Mouse (Mus musculus) neural tube, embryonic 11.5 days (tissue): Measurements from ENCODE around the gene Kcnj13. TPM values are rescaled to one million over a fixed set of nuclear protein-coding genes. Genes with fewer than 3 reads are reported as not detected.

ENCODE experiments used
- ATAC-seq: fragments of 200-750 bp; cut with Nextera tagmentation; 2 replicates; pipeline ENCODE4 v1.8.0; 2017; ENCODE audit warnings: moderate number of reproducible peaks, mild to moderate bottlenecking, moderate TSS enrichment, moderate library complexity; ENCODE audit not compliant: insufficient read depth, low FRiP score, low TSS enrichment
- DNase-seq: peaks from one replicate; pipeline ENCODE4 v3.0.0-alpha.2; 2015; ENCODE audit warnings: low spot score
- H3K27ac ChIP-seq: fragments of 300-500 bp; sonication (generic); 2 replicates; pipeline ENCODE4 v1.5.1; 2014; ENCODE audit warnings: low read depth, mild to moderate bottlenecking, low read length
- H3K27me3 ChIP-seq: fragments of 300-500 bp; sonication (generic); 2 replicates; pipeline ENCODE4 v1.6.1; 2014; ENCODE audit warnings: mild to moderate bottlenecking, low read length, mixed read lengths; ENCODE audit not compliant: control insufficient read depth, insufficient read depth
- H3K36me3 ChIP-seq: fragments of 300-500 bp; sonication (generic); 2 replicates; pipeline ENCODE4 v1.6.1; 2014; ENCODE audit warnings: mild to moderate bottlenecking, low read length, moderate library complexity, mixed read lengths; ENCODE audit not compliant: control insufficient read depth, insufficient read depth
- H3K4me1 ChIP-seq: fragments of 300-500 bp; sonication (generic); 2 replicates; pipeline ENCODE4 v1.6.1; 2014; ENCODE audit warnings: low read length, mixed read lengths; ENCODE audit not compliant: control insufficient read depth, insufficient read depth
- H3K4me2 ChIP-seq: fragments of 300-500 bp; sonication (generic); 2 replicates; pipeline ENCODE4 v1.6.1; 2014; ENCODE audit warnings: low read depth, mild to moderate bottlenecking, moderate library complexity
- H3K4me3 ChIP-seq: fragments of 300-500 bp; sonication (generic); 2 replicates; pipeline ENCODE4 v1.5.1; 2014; ENCODE audit warnings: low read depth, low read length
- H3K9ac ChIP-seq: fragments of 300-500 bp; sonication (generic); 2 replicates; pipeline ENCODE4 v1.6.1; 2014; ENCODE audit warnings: mild to moderate bottlenecking, low read length
- H3K9me3 ChIP-seq: fragments of 300-500 bp; sonication (generic); 2 replicates; pipeline ENCODE4 v1.6.1; 2016; ENCODE audit warnings: low read length; ENCODE audit not compliant: control insufficient read depth
- WGBS: fragments of 180-500 bp; shearing (Covaris S2); extraction: QIAGEN DNeasy Blood & Tissue Kit; methylation state at CpG from one replicate; pipeline ENCODE4 v1.1.7; 2014; 5-methylcytosine and 5-hydroxymethylcytosine counted together
- polyA plus RNA-seq: library from polyadenylated mRNA; unstranded; fragments of >200 nt; fragmentation: Nextera tagmentation; extraction: Ambion mirVana; gene quantifications from 2 replicates; pipeline ENCODE4 v1.2.1, GENCODE M21; 2014

Kcnj13 gene
- 0.46 TPM in 1 of 2 replicates, not detected in the other for polyA plus RNA-seq

- H3K4me1 ChIP-seq: no peaks in the 10 kb centered on the region
- H3K27ac ChIP-seq: no peak within 1 kb of the TSS
- 43% methylated on average over 6 of the region's 6 CpGs for WGBS
- ATAC-seq (no peak), DNase-seq (no peak)
- no peak within 1 kb of the TSS for H3K4me2 ChIP-seq
- no peaks in the 10 kb centered on the region for H3K27me3 ChIP-seq
- H3K4me3 ChIP-seq: no peak within 1 kb of the TSS
- H3K9ac ChIP-seq: no peak within 1 kb of the TSS
- no peaks in the 10 kb centered on the region for H3K9me3 ChIP-seq
- no peaks in the 10 kb centered on the region; the same call in 1 of the 2 replicates for H3K36me3 ChIP-seq
Observed at GRCm38 (mm10) chr1:87394594-87394993, at the start of gene Kcnj13. Kcnj13 (minus strand) TSS chr1:87394729.

DNA sequence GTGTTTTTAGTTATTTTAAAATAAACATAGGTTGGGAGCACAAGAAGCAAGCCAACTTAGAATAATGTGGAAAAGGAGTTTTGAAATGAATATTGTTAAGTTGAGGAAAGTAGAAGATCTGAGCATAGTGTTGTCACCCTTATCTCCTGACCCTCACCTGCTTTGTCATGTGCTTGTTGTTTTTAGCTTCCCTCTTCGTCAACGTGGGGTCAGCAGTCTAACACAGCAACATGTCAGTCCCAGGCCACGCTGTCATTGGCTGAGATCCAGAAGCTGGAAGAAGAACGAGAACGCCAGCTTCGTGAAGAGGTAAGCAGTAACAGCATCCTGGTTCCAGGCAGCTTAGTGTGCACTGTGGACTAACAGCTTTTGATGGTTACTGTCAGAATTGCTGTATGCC, 42.1 kb upstream of the Kcnj13 start:
- peaks cover 14% of the 10 kb centered on the region for H3K36me3 ChIP-seq
- no peaks in the 10 kb centered on the region for H3K4me1 ChIP-seq
- H3K9me3 ChIP-seq: no peaks in the 10 kb centered on the region
- WGBS: 91% methylated on average over 6 of the region's 6 CpGs
- ATAC-seq: no peak
- no peak for DNase-seq
- no peak overlapping the region for H3K4me3 ChIP-seq
- H3K27ac ChIP-seq: no peak overlapping the region
- H3K27me3 ChIP-seq: no peaks in the 10 kb centered on the region
- no peak overlapping the region for H3K9ac ChIP-seq
- no peak overlapping the region for H3K4me2 ChIP-seq

- no peak overlapping the region for H3K27ac ChIP-seq
- no peaks in the 10 kb centered on the region for H3K9me3 ChIP-seq
- H3K9ac ChIP-seq: no peak overlapping the region
- no peaks in the 10 kb centered on the region for H3K27me3 ChIP-seq
- 95% methylated on average over 2 of the region's 2 CpGs for WGBS
- peaks cover 11% of the 10 kb centered on the region for H3K36me3 ChIP-seq
- no peak overlapping the region for H3K4me2 ChIP-seq
- no peaks in the 10 kb centered on the region for H3K4me1 ChIP-seq
- DNase-seq (no peak), ATAC-seq (no peak)
- H3K4me3 ChIP-seq: no peak overlapping the region
Observed at GRCm38 (mm10) chr1:87435125-87435524, 40.6 kb upstream of the Kcnj13 start.

GRCm38 (mm10) chr1:87418733-87419132, 24.2 kb upstream of the Kcnj13 start:
- no peaks in the 10 kb centered on the region for H3K4me1 ChIP-seq
- no peak for DNase-seq
- no peaks in the 10 kb centered on the region for H3K27me3 ChIP-seq
- ATAC-seq: no peak
- no peak overlapping the region for H3K4me3 ChIP-seq
- H3K4me2 ChIP-seq: no peak overlapping the region
- 0 out of 2 replicates have a peak, but pooled peaks cover 4% of the 10 kb centered on the region for H3K36me3 ChIP-seq
- H3K9me3 ChIP-seq: no peaks in the 10 kb centered on the region
- no peak overlapping the region for H3K27ac ChIP-seq
- H3K9ac ChIP-seq: no peak overlapping the region
- WGBS: 94% methylated on average over 4 of the region's 4 CpGs

DNA sequence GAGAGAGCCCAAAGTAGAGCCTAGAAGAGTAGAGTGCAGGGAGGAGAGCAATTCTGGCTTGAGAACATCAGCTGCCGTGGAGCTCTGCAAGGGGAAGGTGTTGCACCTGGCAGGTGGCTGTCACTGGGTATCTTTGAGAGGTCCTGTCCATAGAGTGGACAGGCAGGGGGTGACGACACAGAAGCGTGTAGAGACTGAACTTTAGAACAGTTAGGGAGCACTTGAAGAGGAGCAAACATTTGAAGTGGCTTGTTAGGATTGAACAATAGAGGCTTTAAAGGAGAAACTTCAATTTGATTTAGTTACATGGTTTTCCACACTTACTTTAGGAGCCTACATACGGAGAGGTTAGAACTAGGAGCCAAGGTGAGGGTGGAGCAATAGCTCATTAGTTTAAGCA, 14.9 kb upstream of the Kcnj13 start:
- peaks cover 6% of the 10 kb centered on the region; the same call in 1 of the 2 replicates for H3K36me3 ChIP-seq

DNA sequence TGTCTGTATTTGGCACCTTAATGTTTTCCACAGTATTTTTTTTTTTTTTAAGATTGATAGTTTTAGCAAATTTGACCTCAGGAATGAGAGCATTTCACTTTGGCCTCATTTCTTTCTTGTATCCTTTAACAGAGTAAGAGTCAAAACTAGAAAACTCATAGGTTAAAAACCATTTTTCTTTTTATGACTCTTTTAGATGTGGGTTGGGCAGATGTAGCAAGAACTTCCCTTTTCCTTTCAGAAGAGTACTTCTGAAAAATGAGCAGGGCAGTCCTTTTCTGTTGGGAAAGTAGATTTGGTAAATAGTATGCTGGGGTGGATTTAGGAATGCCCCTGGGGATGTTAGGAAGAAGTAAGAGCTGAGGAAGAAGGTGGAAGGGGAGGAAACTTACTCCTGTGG, 11.5 kb upstream of the Kcnj13 start:
- Histone ChIP-seq H3K27me3 (no peaks in the 10 kb centered on the region), H3K4me3 (no peak overlapping the region), H3K4me1 (no peaks in the 10 kb centered on the region), H3K36me3 (peaks cover 6% of the 10 kb centered on the region; the same call in 1 of the 2 replicates), H3K27ac (no peak overlapping the region), H3K4me2 (no peak overlapping the region), H3K9me3 (no peaks in the 10 kb centered on the region), H3K9ac (no peak overlapping the region)
- DNase-seq: no peak
- ATAC-seq: no peak

More for the DNA sequence above, 14.9 kb upstream of the Kcnj13 start:
- Histone ChIP-seq H3K9ac (no peak overlapping the region), H3K4me3 (no peak overlapping the region), H3K4me1 (no peaks in the 10 kb centered on the region), H3K9me3 (no peaks in the 10 kb centered on the region), H3K4me2 (no peak overlapping the region), H3K27me3 (no peaks in the 10 kb centered on the region), H3K27ac (no peak overlapping the region)
- ATAC-seq: no peak
- WGBS: 92% methylated on average over 4 of the region's 4 CpGs
- DNase-seq: no peak

DNA sequence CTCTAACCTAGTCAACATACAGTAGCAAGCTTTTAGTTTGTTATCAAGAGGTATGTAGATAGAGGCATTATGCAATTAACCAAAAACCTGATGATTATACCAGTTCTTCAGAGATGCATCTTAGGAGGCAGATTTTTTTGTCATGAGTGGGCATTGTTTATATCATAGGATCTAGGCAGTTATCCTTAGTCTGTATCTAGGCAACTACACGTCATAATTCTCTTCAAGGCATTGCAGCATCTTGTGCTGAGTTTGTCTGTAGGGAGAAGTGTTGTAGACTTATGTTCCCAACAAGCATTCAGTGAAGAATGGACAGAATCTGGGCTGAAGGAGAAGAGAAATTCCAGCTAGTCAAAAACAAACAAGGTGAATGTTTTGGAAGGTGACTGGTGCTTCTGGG, 10.2 kb upstream of the Kcnj13 start:
- no peak overlapping the region for H3K27ac ChIP-seq
- no peak overlapping the region for H3K4me3 ChIP-seq
- ATAC-seq: no peak
- 93% methylated on average over 1 of the region's 1 CpGs for WGBS
- peaks cover 4% of the 10 kb centered on the region; the same call in 1 of the 2 replicates for H3K36me3 ChIP-seq
- no peak for DNase-seq
- H3K9me3 ChIP-seq: no peaks in the 10 kb centered on the region
- H3K4me2 ChIP-seq: no peak overlapping the region
- no peaks in the 10 kb centered on the region for H3K4me1 ChIP-seq
- H3K27me3 ChIP-seq: no peaks in the 10 kb centered on the region
- no peak overlapping the region for H3K9ac ChIP-seq

- H3K4me2 ChIP-seq: no peak overlapping the region
- H3K9ac ChIP-seq: no peak overlapping the region
- no peaks in the 10 kb centered on the region for H3K9me3 ChIP-seq
- H3K27me3 ChIP-seq: no peaks in the 10 kb centered on the region
- H3K4me1 ChIP-seq: no peaks in the 10 kb centered on the region
- DNase-seq (no peak), ATAC-seq (no peak)
- no peak overlapping the region for H3K4me3 ChIP-seq
- WGBS: 91% methylated on average over 7 of the region's 7 CpGs
- no peaks in the 10 kb centered on the region for H3K36me3 ChIP-seq
- no peak overlapping the region for H3K27ac ChIP-seq
Observed at GRCm38 (mm10) chr1:87396923-87397586, 2.5 kb upstream of the Kcnj13 start.

GRCm38 (mm10) chr1:87393444-87394195, 909 bp downstream of the Kcnj13 start:
- H3K36me3 ChIP-seq: no peaks in the 10 kb centered on the region; the same call in 1 of the 2 replicates
- H3K9ac ChIP-seq: no peak overlapping the region
- ATAC-seq (no peak), DNase-seq (no peak)
- H3K9me3 ChIP-seq: no peaks in the 10 kb centered on the region
- no peaks in the 10 kb centered on the region for H3K27me3 ChIP-seq
- 91% methylated on average over 3 of the region's 3 CpGs for WGBS
- H3K4me2 ChIP-seq: no peak overlapping the region
- H3K4me3 ChIP-seq: no peak overlapping the region
- no peaks in the 10 kb centered on the region for H3K4me1 ChIP-seq
- no peak overlapping the region for H3K27ac ChIP-seq
